Comparison of ENCODE assay signal across 7 mouse cellular contexts in genomic region chr17:28207092-28207491, GRCm38 (mm10). TPM values are rescaled to one million over a fixed set of nuclear protein-coding genes. Genes with fewer than 3 reads are reported as not detected.
A peak's percentile ranks its signal among the peaks of the same experiment; 100 is the strongest.
DNase-seq lines count a peak whose midpoint lies in the region; ATAC-seq lines count a peak whose summit lies in the region.

No protein-coding gene starts in this region.

- no peak for ATAC-seq in liver, embryonic 11.5 days (replicated peaks; ENCODE audit: low FRiP score)
- ATAC-seq in embryonic facial prominence, embryonic 12.5 days (ENCODE audit: insufficient number of reproducible peaks, insufficient read depth, low FRiP score, low TSS enrichment) = no peak
- peak; percentile 12; the same call in 1 of the 2 replicates for ATAC-seq in intestine, embryonic 16.5 days
- ATAC-seq in stomach, embryonic 15.5 days (ENCODE audit: insufficient read depth, low FRiP score, low read depth) = 0 out of 2 replicates have a peak, but pooled peaks have one; percentile 8
- ATAC-seq in inflammation-experienced regulatory T-cells, adult 6 months = no peak
- ATAC-seq in megakaryocyte progenitor cell, adult 5-6 weeks (replicated peaks; ENCODE audit: poor library complexity) = no peak

- peak overlapping the region; percentile 86 for H3K27ac ChIP-seq in liver, embryonic 11.5 days (ENCODE audit: low read depth, low read length)
- peak overlapping the region; percentile 88 for H3K27ac ChIP-seq in embryonic facial prominence, embryonic 12.5 days
- peak overlapping the region; percentile 84 for H3K27ac ChIP-seq in intestine, embryonic 16.5 days (ENCODE audit: low read length)
- H3K27ac ChIP-seq in stomach, embryonic 15.5 days = peak overlapping the region; percentile 89

- peak overlapping the region; percentile 84 for H3K9ac ChIP-seq in liver, embryonic 11.5 days (ENCODE audit: low read depth, low read length)
- peak overlapping the region; percentile 58; the same call in 1 of the 2 replicates for H3K9ac ChIP-seq in embryonic facial prominence, embryonic 12.5 days
- peak overlapping the region; percentile 70 for H3K9ac ChIP-seq in intestine, embryonic 16.5 days (ENCODE audit: low read depth, low read length)
- H3K9ac ChIP-seq in stomach, embryonic 15.5 days = no peak overlapping the region

- WGBS in liver, embryonic 11.5 days = 58% methylated on average over 8 of the region's 8 CpGs
- 71% methylated on average over 8 of the region's 8 CpGs for WGBS in embryonic facial prominence, embryonic 12.5 days
- 69% methylated on average over 8 of the region's 8 CpGs for WGBS in intestine, embryonic 16.5 days
- WGBS in stomach, embryonic 15.5 days = 65% methylated on average over 8 of the region's 8 CpGs

- H3K27me3 ChIP-seq in liver, embryonic 11.5 days (replicated peaks; ENCODE audit: control insufficient read depth, insufficient read depth, low read length) = no peaks in the 10 kb centered on the region
- H3K27me3 ChIP-seq in embryonic facial prominence, embryonic 12.5 days = no peaks in the 10 kb centered on the region
- H3K27me3 ChIP-seq in intestine, embryonic 16.5 days (replicated peaks; ENCODE audit: control insufficient read depth, insufficient read depth, low read length) = no peaks in the 10 kb centered on the region
- no peaks in the 10 kb centered on the region for H3K27me3 ChIP-seq in stomach, embryonic 15.5 days (replicated peaks)

- H3K36me3 ChIP-seq in liver, embryonic 11.5 days (ENCODE audit: control insufficient read depth, insufficient read depth, low read length) = no peaks in the 10 kb centered on the region
- H3K36me3 ChIP-seq in embryonic facial prominence, embryonic 12.5 days = peaks cover 24% of the 10 kb centered on the region
- no peaks in the 10 kb centered on the region; the same call in 1 of the 2 replicates for H3K36me3 ChIP-seq in intestine, embryonic 16.5 days (ENCODE audit: control insufficient read depth, insufficient read depth, low read length)
- H3K36me3 ChIP-seq in stomach, embryonic 15.5 days = peaks cover 6% of the 10 kb centered on the region; the same call in 1 of the 2 replicates

- no peak for DNase-seq in liver, embryonic 11.5 days (ENCODE audit: low spot score)
- DNase-seq in liver = no peak

- H3K4me3 ChIP-seq in liver, embryonic 11.5 days (ENCODE audit: low read depth, low read length) = peak overlapping the region; percentile 63; the same call in 1 of the 2 replicates
- no peak overlapping the region for H3K4me3 ChIP-seq in embryonic facial prominence, embryonic 12.5 days
- H3K4me3 ChIP-seq in intestine, embryonic 16.5 days (ENCODE audit: low read length) = no peak overlapping the region
- H3K4me3 ChIP-seq in stomach, embryonic 15.5 days (replicated peaks) = no peak overlapping the region

- H3K9me3 ChIP-seq in liver, embryonic 11.5 days (ENCODE audit: control insufficient read depth, low read length) = no peaks in the 10 kb centered on the region
- H3K9me3 ChIP-seq in embryonic facial prominence, embryonic 12.5 days = no peaks in the 10 kb centered on the region
- H3K9me3 ChIP-seq in intestine, embryonic 16.5 days (ENCODE audit: control insufficient read depth, low read length) = no peaks in the 10 kb centered on the region
- no peaks in the 10 kb centered on the region for H3K9me3 ChIP-seq in stomach, embryonic 15.5 days

- H3K4me2 ChIP-seq in liver, embryonic 11.5 days = peak overlapping the region; percentile 89
- peak overlapping the region; percentile 61; the same call in 1 of the 2 replicates for H3K4me2 ChIP-seq in embryonic facial prominence, embryonic 12.5 days (replicated peaks)
- H3K4me2 ChIP-seq in intestine, embryonic 16.5 days (ENCODE audit: low read depth, low read length) = no peak overlapping the region
- H3K4me2 ChIP-seq in stomach, embryonic 15.5 days = peak overlapping the region; percentile 80

- H3K4me1 ChIP-seq in liver, embryonic 11.5 days (replicated peaks; ENCODE audit: control insufficient read depth, insufficient read depth, low read length) = peaks cover 29% of the 10 kb centered on the region
- H3K4me1 ChIP-seq in embryonic facial prominence, embryonic 12.5 days = peaks cover 18% of the 10 kb centered on the region
- H3K4me1 ChIP-seq in intestine, embryonic 16.5 days (ENCODE audit: control insufficient read depth, insufficient read depth, low read length) = peaks cover 14% of the 10 kb centered on the region
- H3K4me1 ChIP-seq in stomach, embryonic 15.5 days = peaks cover 12% of the 10 kb centered on the region

RNA-seq across cellular contexts. Expression of gene Def6, which starts 0.5 kb away (rescaled TPM):
- 24.1 and 27.3 TPM in 2 replicates for polyA plus RNA-seq in liver, embryonic 11.5 days (2014; fragmentation: Nextera tagmentation; extraction: Ambion mirVana)
- 9.0 and 9.2 TPM in 2 replicates for polyA plus RNA-seq in embryonic facial prominence, embryonic 12.5 days (2016; fragmentation: Nextera tagmentation; extraction: Ambion mirVana)
- 3.0 and 3.6 TPM in 2 replicates for polyA plus RNA-seq in intestine, embryonic 16.5 days (2015; fragmentation: Nextera tagmentation; extraction: Ambion mirVana)
- polyA plus RNA-seq in stomach, embryonic 15.5 days (2015; fragmentation: Nextera tagmentation; extraction: Ambion mirVana) = 9.6 and 10.0 TPM in 2 replicates
- 10 to 100 TPM; 29.7 to 51.9 (median 32.8) TPM for polyA plus RNA-seq in inflammation-experienced regulatory T-cells, adult 6 months (2017; shearing (Covaris generic))
- 38.0 and 50.6 TPM in 2 replicates for total RNA-seq in megakaryocyte progenitor cell, adult 5-6 weeks (2015)
- total RNA-seq in megakaryocyte progenitor cell, adult 5-6 weeks (2017) = 142 and 149 TPM in 2 replicates

RNA-seq across cellular contexts. Expression of gene Ppard, which starts 25.4 kb away (rescaled TPM):
- polyA plus RNA-seq in liver, embryonic 11.5 days (2014; fragmentation: Nextera tagmentation; extraction: Ambion mirVana) = 1.6 and 2.3 TPM in 2 replicates
- polyA plus RNA-seq in embryonic facial prominence, embryonic 12.5 days (2016; fragmentation: Nextera tagmentation; extraction: Ambion mirVana) = 2.5 and 3.2 TPM in 2 replicates
- polyA plus RNA-seq in intestine, embryonic 16.5 days (2015; fragmentation: Nextera tagmentation; extraction: Ambion mirVana) = 2.2 and 2.3 TPM in 2 replicates
- 3.3 and 4.6 TPM in 2 replicates for polyA plus RNA-seq in stomach, embryonic 15.5 days (2015; fragmentation: Nextera tagmentation; extraction: Ambion mirVana)
- 1 to 10 TPM; 2.5 to 3.8 (median 3.8) TPM for polyA plus RNA-seq in inflammation-experienced regulatory T-cells, adult 6 months (2017; shearing (Covaris generic))
- total RNA-seq in megakaryocyte progenitor cell, adult 5-6 weeks (2015) = 7.4 and 7.7 TPM in 2 replicates
- 1.9 and 2.7 TPM in 2 replicates for total RNA-seq in megakaryocyte progenitor cell, adult 5-6 weeks (2017)

RNA-seq across cellular contexts. Expression of gene Zfp523, which starts 30.2 kb away (rescaled TPM):
- polyA plus RNA-seq in liver, embryonic 11.5 days (2014; fragmentation: Nextera tagmentation; extraction: Ambion mirVana) = 13.3 and 14.6 TPM in 2 replicates
- polyA plus RNA-seq in embryonic facial prominence, embryonic 12.5 days (2016; fragmentation: Nextera tagmentation; extraction: Ambion mirVana) = 51.9 and 52.8 TPM in 2 replicates
- 22.1 and 23.7 TPM in 2 replicates for polyA plus RNA-seq in intestine, embryonic 16.5 days (2015; fragmentation: Nextera tagmentation; extraction: Ambion mirVana)
- polyA plus RNA-seq in stomach, embryonic 15.5 days (2015; fragmentation: Nextera tagmentation; extraction: Ambion mirVana) = 28.1 and 36.2 TPM in 2 replicates
- 1 to 10 TPM; 3.1 to 7.8 (median 6.2) TPM for polyA plus RNA-seq in inflammation-experienced regulatory T-cells, adult 6 months (2017; shearing (Covaris generic))
- total RNA-seq in megakaryocyte progenitor cell, adult 5-6 weeks (2015) = 11.8 and 13.1 TPM in 2 replicates
- 13.5 and 18.5 TPM in 2 replicates for total RNA-seq in megakaryocyte progenitor cell, adult 5-6 weeks (2017)

Comparison
In these comparisons a context has a peak if more than half of its experiments do, and no peak if none do; other contexts are left out.
1. ATAC-seq: peak in intestine, embryonic 16.5 days (single experiment) and stomach, embryonic 15.5 days (single experiment); none in liver, embryonic 11.5 days (single experiment), embryonic facial prominence, embryonic 12.5 days (single experiment), inflammation-experienced regulatory T-cells, adult 6 months (single experiment) and megakaryocyte progenitor cell, adult 5-6 weeks (single experiment).
2. Peak in every context shown above with its lines, with median percentiles within 50 percentile points of each other: H3K27ac ChIP-seq.